In the genomic region with DNA sequence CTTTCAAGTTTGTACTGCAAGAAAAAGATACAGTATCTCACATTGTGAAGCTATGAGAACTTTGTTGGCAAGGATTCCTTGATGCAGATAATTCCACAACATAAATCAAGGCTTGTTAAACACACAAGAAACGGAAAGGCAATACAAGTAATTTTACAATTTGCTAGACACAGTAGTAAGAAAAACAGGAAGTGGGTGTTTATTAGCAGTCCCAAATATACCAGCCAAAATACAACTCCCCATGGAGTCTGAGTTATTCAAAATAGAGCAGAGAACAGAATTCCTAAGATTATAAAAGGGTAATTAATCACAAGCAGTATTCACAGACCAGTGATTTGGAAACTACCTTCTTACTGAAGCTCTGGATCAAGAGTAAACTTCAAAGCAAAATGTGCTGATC, we compare ENCODE assay signal across 18 mouse cellular contexts.
DNase-seq lines count a peak whose midpoint lies in the region; ATAC-seq and TF ChIP-seq lines count a peak whose summit lies in the region.
"Had no signal": no experiment of that assay in that cellular context is flagged by ENCODE, and none has a peak within 500 bp of the region (broad histone marks: within the 10 kb centered on the region; RNA-seq: fewer than 3 reads in every experiment).

No protein-coding gene starts in this region.

- H3K27ac ChIP-seq in kidney, embryonic 14.5 days (ENCODE audit: low read depth, low read length): no peak overlapping the region
- H3K27ac ChIP-seq in lung, postnatal 0 days (ENCODE audit: low read length): no peak overlapping the region
- H3K27ac ChIP-seq: embryonic facial prominence, embryonic 13.5 days; hindbrain, embryonic 14.5 days; intestine, embryonic 15.5 days; left cerebral cortex, adult 2 months; limb, embryonic 13.5 days; midbrain, embryonic 10.5 days; stomach, embryonic 15.5 days had no signal

- H3K4me2 ChIP-seq in kidney, embryonic 14.5 days (replicated peaks; ENCODE audit: low read depth, low read length): no peak overlapping the region
- H3K4me2 ChIP-seq in lung, postnatal 0 days (replicated peaks; ENCODE audit: low read depth, low read length): no peak overlapping the region
- H3K4me2 ChIP-seq: embryonic facial prominence, embryonic 13.5 days; heart, embryonic 13.5 days; hindbrain, embryonic 14.5 days; intestine, embryonic 15.5 days; limb, embryonic 13.5 days; stomach, embryonic 15.5 days had no signal

- intact Hi-C loops in heart, postnatal 25 days (cut with DNase I): loop anchor here (5.0 kb wide), 1 partner anchor 87 kb away; no protein-coding TSS in a partner anchor

- peak; percentile 49; the same call in 1 of the 2 replicates for ATAC-seq in kidney, embryonic 14.5 days (ENCODE audit: low FRiP score, low TSS enrichment)
- no peak for ATAC-seq in lung, postnatal 0 days
- ATAC-seq: forebrain, embryonic 16.5 days; intestine, embryonic 15.5 days; liver, postnatal 0 days had no signal

- 7% methylated on average over 1 of the region's 1 CpGs for WGBS in kidney, embryonic 14.5 days
- 30% methylated on average over 1 of the region's 1 CpGs for WGBS in lung, postnatal 0 days

- H3K4me1 ChIP-seq in kidney, embryonic 14.5 days (ENCODE audit: control insufficient read depth, insufficient read depth, low read length): peaks cover 7% of the 10 kb centered on the region
- H3K4me1 ChIP-seq in lung, postnatal 0 days (ENCODE audit: insufficient read depth, low read depth, low read length): no peaks in the 10 kb centered on the region
- H3K4me1 ChIP-seq: limb, embryonic 13.5 days; stomach, embryonic 15.5 days had no signal

- TF ChIP-seq CTCF in lung, postnatal 0 days (IDR thresholded peaks at IDR 0.05): no peak

- peak; percentile 60 for DNase-seq in heart, adult 8-10 months (ENCODE audit: low spot score)
- no peak for DNase-seq in heart, postnatal 25 days (ENCODE audit: low spot score)
- DNase-seq in kidney, postnatal 10 days: no peak
- DNase-seq in lung, postnatal 0 days (ENCODE audit: low spot score): peak; percentile 33
- no peak for DNase-seq in lung, adult 18-20 months
- DNase-seq in cerebellum, postnatal 14 days: no peak
- DNase-seq: cerebellum, adult 9-10 months; liver, postnatal 0 days had no signal

- no peaks in the 10 kb centered on the region for H3K9me3 ChIP-seq in kidney, embryonic 14.5 days (ENCODE audit: control insufficient read depth, low read length)
- no peaks in the 10 kb centered on the region for H3K9me3 ChIP-seq in lung, postnatal 0 days (ENCODE audit: low read length)
- H3K9me3 ChIP-seq: embryonic facial prominence, embryonic 13.5 days; heart, embryonic 13.5 days; intestine, embryonic 15.5 days; limb, embryonic 13.5 days; midbrain, embryonic 10.5 days; stomach, embryonic 15.5 days had no signal

- H3K27me3 ChIP-seq in kidney, embryonic 14.5 days (ENCODE audit: control insufficient read depth, insufficient read depth, low read length): no peaks in the 10 kb centered on the region
- H3K27me3 ChIP-seq in lung, postnatal 0 days (replicated peaks; ENCODE audit: insufficient read depth, low read length): no peaks in the 10 kb centered on the region
- H3K27me3 ChIP-seq: embryonic facial prominence, embryonic 13.5 days; heart, embryonic 13.5 days; intestine, embryonic 15.5 days; limb, embryonic 13.5 days; stomach, embryonic 15.5 days had no signal

- H3K4me3 ChIP-seq in kidney, embryonic 14.5 days (ENCODE audit: low read length): no peak overlapping the region
- no peak overlapping the region for H3K4me3 ChIP-seq in lung, postnatal 0 days (ENCODE audit: low read depth, low read length)
- H3K4me3 ChIP-seq: embryonic facial prominence, embryonic 13.5 days; heart, embryonic 13.5 days; intestine, embryonic 15.5 days; left cerebral cortex, adult 2 months; limb, embryonic 13.5 days; midbrain, embryonic 10.5 days; stomach, embryonic 15.5 days had no signal

- H3K9ac ChIP-seq in kidney, embryonic 14.5 days (ENCODE audit: low read depth, low read length): no peak overlapping the region
- H3K9ac ChIP-seq in lung, postnatal 0 days (replicated peaks; ENCODE audit: low read depth): no peak overlapping the region
- H3K9ac ChIP-seq: embryonic facial prominence, embryonic 13.5 days; heart, embryonic 13.5 days; hindbrain, embryonic 14.5 days; intestine, embryonic 15.5 days; limb, embryonic 13.5 days; liver, postnatal 0 days; stomach, embryonic 15.5 days had no signal

- no peaks in the 10 kb centered on the region for H3K36me3 ChIP-seq in kidney, embryonic 14.5 days (ENCODE audit: control insufficient read depth, insufficient read depth, low read length)
- H3K36me3 ChIP-seq in lung, postnatal 0 days (ENCODE audit: insufficient read depth, low read length): no peaks in the 10 kb centered on the region
- H3K36me3 ChIP-seq: embryonic facial prominence, embryonic 13.5 days; heart, embryonic 13.5 days; intestine, embryonic 15.5 days; limb, embryonic 13.5 days; midbrain, embryonic 10.5 days; stomach, embryonic 15.5 days had no signal

- peak; percentile 60 for TF ChIP-seq EP300 in lung, postnatal 0 days (IDR thresholded peaks at IDR 0.05)

Comparison
In these comparisons a context has a peak if more than half of its experiments do, and no peak if none do; other contexts are left out.
1. DNase-seq: peak in heart, adult 8-10 months (single experiment) and lung, postnatal 0 days (single experiment); none in heart, postnatal 25 days (single experiment), kidney, postnatal 10 days (single experiment), lung, adult 18-20 months (0 of 2) and cerebellum, postnatal 14 days (0 of 2).